Mouse (Mus musculus): ENCODE measurements at regions not wholly inside any gene's neighbourhood (a gene's known extent, or its start where the extent isn't known, plus 50 kb on each side); places are given as distances from the start of the nearest gene placed in this dataset.

GRCm38 (mm10) chr9:14174324-14175040 lies 100.4 kb upstream of the Sesn3 start:
- no peak for DNase-seq (ENCODE audit: low spot score)

- DNase-seq (ENCODE audit: low spot score), result no peak
Measured at GRCm38 (mm10) chr9:14175041-14175881, 99.6 kb upstream of the Sesn3 start.

GRCm38 (mm10) chr9:14179777-14180176 lies 95.1 kb upstream of the Sesn3 start:
- DNase-seq (ENCODE audit: low spot score), result no peak

- DNase-seq (ENCODE audit: low spot score), result no peak
Measured at GRCm38 (mm10) chr9:14184261-14184660, 90.6 kb upstream of the Sesn3 start.

GRCm38 (mm10) chr9:14185681-14186080 lies 89.2 kb upstream of the Sesn3 start:
- DNase-seq (ENCODE audit: low spot score), result no peak

- DNase-seq (ENCODE audit: low spot score), result no peak
Measured at GRCm38 (mm10) chr9:14187753-14188152, 87.1 kb upstream of the Sesn3 start.

GRCm38 (mm10) chr9:14188504-14188903 lies 86.4 kb upstream of the Sesn3 start:
- no peak for DNase-seq (ENCODE audit: low spot score)

- DNase-seq (ENCODE audit: low spot score), result no peak
Measured at GRCm38 (mm10) chr9:14190660-14191059, 84.2 kb upstream of the Sesn3 start.

GRCm38 (mm10) chr9:14194748-14195147 lies 80.1 kb upstream of the Sesn3 start:
- no peak for DNase-seq (ENCODE audit: low spot score)

GRCm38 (mm10) chr9:14199116-14199515 lies 75.8 kb upstream of the Sesn3 start:
- DNase-seq (ENCODE audit: low spot score), result no peak

- DNase-seq (ENCODE audit: low spot score), result no peak
Measured at GRCm38 (mm10) chr9:14199983-14200700, 74.7 kb upstream of the Sesn3 start.

GRCm38 (mm10) chr9:14200852-14201251 lies 74.0 kb upstream of the Sesn3 start:
- no peak for DNase-seq (ENCODE audit: low spot score)

GRCm38 (mm10) chr9:14202551-14203306 lies 72.1 kb upstream of the Sesn3 start:
- DNase-seq (ENCODE audit: low spot score), result no peak

GRCm38 (mm10) chr9:14203307-14203695 lies 71.6 kb upstream of the Sesn3 start:
- no peak for DNase-seq (ENCODE audit: low spot score)

- DNase-seq (ENCODE audit: low spot score), result no peak
Measured at GRCm38 (mm10) chr9:14203768-14204416, 71.0 kb upstream of the Sesn3 start.

- no peak for DNase-seq (ENCODE audit: low spot score)
Measured at GRCm38 (mm10) chr9:14204817-14205216, 70.0 kb upstream of the Sesn3 start.

GRCm38 (mm10) chr9:14206838-14207560 lies 67.9 kb upstream of the Sesn3 start:
- DNase-seq (ENCODE audit: low spot score), result no peak

GRCm38 (mm10) chr9:14207561-14207936 lies 67.3 kb upstream of the Sesn3 start:
- DNase-seq (ENCODE audit: low spot score), result no peak

GRCm38 (mm10) chr9:14213283-14213682 lies 61.6 kb upstream of the Sesn3 start:
- DNase-seq (ENCODE audit: low spot score), result no peak

GRCm38 (mm10) chr9:14215171-14215782 lies 59.6 kb upstream of the Sesn3 start:
- DNase-seq (ENCODE audit: low spot score), result no peak

All from c-Kit-positive CD71-positive TER-119-positive erythroid progenitor cells, embryonic 14.5 days (primary cell).